Mouse (Mus musculus): ENCODE measurements around the gene Mctp1. TPM values are rescaled to one million over a fixed set of nuclear protein-coding genes. Genes with fewer than 3 reads are reported as not detected.
"Not testable (repeated sequence)": the region's sequence is repeated elsewhere in the genome, so short reads cannot be mapped to it uniquely, and the experiment has no call there.

Mctp1 gene
- total RNA-seq, 2 experiments from 2014 or later = 43.7 to 53.1 TPM

DNA sequence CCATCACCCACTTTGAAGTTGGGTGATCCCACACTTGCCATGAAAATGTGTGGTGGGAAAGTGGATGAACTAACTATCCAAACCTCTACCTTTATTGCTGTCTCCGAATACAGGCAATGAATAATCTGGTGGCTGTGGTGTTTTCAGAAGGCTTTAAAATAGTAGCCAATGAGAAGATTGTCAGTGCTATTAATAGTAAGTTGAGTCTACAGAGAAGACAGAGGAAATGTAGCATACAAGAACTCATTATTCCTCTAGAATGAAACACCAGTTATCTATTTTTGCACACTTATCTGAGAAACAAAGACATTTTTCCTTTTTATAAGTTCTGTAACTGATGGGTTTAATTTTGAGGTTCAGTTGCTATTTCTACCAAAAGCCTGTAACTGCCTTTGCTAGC, 63.2 kb downstream of the Mctp1 start:
- intact Hi-C loops (cut with DNase I) = no loop called here
- DNase-seq (ENCODE audit: low spot score in 2 of 2) = no peak

DNA sequence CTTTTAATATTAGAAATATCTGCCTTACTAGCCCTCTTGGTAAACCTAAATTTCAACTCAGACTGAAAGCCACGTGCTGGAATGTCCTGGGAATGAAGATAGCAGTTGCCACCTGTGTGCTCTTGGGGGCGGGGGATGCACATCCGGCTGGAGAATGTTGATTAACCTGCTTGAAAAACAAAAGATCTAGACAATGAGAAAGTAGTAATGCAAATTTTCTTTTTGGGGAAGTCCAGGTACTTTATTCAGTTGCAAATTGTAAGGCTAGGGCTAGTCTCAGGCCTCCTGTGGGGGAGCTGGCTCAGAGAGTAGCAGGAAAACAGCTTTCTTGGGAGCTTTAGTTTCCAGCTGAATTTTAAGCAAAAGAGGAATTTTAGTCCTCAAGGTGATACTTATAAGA, 67.2 kb downstream of the Mctp1 start:
- intact Hi-C loops (cut with DNase I); DNase-seq (ENCODE audit: low spot score in 2 of 2): not testable (repeated sequence)

DNA sequence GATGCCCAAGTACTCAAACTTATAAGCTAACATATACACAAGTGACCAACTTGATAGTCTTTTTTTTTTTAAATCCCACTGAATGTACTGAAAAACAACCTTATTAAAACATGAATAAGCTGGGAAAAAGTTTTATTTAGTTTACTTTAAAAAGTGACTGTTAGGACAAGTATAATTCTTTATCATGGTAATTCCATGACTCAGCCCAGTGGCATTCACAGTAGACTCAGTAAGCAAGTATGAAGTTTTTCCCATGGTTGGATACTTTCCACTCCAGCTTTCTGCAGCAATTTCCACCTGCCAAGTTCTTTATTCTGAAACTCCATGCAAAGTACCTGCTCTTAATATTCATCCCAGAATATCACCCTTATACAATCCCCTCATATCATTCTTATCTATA, 97.3 kb downstream of the Mctp1 start:
- no peak for DNase-seq (ENCODE audit: low spot score in 2 of 2)
- intact Hi-C loops (cut with DNase I) = no loop called here

DNA sequence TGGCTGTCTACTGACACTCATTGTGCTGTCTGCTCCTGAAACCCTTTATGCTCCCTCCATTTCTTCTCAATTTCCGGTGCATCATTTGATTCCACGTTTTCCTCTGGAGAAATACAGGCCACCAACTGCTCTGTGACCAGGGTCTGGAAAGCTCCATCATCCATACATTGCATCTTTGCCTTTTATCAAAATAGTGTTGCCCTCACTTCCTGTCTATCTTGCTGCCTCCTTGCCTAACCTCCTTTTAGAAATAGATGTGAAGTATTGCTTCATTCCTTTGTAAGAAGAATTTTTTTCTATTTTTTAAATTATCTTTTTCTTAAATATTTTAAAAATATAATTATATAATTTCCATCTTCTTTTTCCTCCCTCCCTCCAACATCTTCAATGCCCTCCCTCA, 98.7 kb downstream of the Mctp1 start:
- no peak for DNase-seq (ENCODE audit: low spot score in 2 of 2)
- intact Hi-C loops (cut with DNase I) = no loop called here

DNA sequence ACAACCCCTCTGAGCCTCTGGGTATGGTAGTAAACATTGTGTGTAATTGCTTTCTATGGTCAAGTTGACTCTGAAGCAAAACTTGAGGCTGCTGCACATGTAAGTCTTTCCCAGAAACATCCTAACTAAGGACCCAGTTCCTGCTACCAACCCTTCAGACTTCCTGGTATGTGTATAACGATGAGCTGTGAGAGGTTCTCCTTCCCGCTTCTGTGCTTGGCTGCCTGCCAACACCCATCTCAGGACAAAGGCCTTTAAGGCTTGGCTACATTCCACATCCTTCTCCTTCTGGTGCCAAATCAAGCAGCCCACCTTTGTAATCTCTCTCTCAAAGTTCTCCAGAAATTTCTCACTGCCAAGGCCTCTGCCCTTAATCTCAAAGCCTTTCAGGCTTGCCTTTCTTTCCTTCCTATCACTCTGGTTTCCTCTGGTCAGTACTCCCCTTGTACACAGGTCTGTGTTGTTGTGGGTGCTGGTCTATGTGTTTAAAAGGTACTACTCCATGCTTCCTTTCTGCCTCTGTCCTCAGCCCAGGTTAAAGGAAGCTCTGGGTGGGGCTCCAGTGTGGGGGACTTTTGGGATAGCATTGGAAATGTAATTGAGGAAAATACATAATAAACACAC, 99.9 kb downstream of the Mctp1 start:
- intact Hi-C loops (cut with DNase I) = no loop called here
- DNase-seq (ENCODE audit: low spot score in 2 of 2) = no peak

DNA sequence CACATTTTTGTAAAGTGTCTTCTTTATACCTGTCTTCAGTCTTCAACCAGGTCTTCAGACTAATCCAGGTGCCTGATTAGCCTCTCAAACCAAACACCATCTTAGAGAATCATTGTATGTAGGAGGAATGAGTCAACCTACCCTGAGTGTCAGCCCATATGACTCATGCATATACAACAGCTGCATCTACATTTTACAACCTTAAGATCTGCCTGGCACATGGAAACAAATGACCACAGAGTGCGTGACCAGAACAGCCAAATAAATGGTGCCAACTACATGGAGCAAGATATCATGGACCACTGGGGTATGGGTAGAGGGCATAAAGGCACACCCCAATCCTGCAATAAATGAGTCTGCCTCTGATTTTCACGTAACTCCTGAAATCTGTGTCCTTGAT, 131.6 kb downstream of the Mctp1 start:
- no peak for DNase-seq (ENCODE audit: low spot score in 2 of 2)
- intact Hi-C loops (cut with DNase I) = no loop called here

DNA sequence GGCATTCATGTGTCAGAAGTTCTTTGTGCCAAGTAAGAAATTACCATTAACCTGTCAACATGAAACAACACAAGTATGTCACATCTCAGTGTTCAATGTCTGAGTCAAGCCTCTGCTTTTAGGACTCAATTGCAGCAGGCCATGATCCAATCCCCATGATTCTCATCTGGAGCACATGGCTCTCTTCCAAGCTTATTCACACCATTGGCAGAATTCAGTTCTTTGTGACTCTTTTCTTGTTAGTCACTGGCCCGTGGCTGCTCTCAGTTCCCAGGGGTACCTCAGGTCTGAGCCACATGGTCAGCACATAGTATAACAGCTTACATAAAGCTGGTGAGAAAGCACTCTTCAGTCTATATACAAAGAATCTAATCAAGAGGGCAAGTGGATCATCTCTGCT, 138.8 kb downstream of the Mctp1 start:
- intact Hi-C loops (cut with DNase I) = no loop called here
- no peak for DNase-seq (ENCODE audit: low spot score in 2 of 2)

DNA sequence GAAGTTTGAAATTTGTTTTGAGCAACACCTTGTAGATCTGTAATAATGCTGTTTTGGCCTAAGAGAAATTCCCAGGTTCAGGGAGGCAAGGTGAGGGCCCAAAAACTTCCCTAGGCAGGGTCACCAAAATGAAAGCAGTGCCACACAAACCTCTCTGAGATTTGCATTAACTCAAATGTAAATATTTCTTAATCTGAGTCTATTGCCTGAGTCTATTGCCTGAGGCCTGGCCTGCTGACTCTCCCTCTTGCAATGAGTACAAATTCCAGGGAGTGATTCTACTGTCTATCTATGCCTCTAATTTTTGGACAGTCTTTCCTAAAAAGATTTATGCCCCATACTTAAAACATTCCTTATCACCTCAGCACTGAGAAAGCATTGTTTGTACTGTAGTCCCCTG, 143.0 kb downstream of the Mctp1 start:
- no peak for DNase-seq (ENCODE audit: low spot score in 2 of 2)
- intact Hi-C loops (cut with DNase I) = no loop called here

DNA sequence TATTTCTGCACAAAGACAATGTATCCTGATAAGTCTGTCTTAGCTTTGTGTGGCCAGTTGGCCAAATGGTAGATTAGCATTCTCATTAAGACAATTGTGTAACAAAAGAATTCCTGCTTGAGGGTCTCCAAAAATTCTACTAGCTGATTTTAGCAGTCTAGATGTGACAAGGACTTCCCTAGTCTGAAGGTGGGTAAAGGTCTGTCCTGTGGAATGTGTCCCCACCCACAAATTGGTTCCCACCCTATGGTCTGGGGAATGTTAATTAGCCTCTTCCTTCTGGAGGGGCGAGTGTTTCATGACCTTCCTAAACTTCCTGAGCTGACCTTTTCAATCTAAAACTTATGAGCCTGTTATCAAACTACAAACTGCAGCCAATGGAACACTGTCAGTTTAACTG, 143.4 kb downstream of the Mctp1 start:
- intact Hi-C loops (cut with DNase I) = no loop called here
- no peak for DNase-seq (ENCODE audit: low spot score in 2 of 2)

DNA sequence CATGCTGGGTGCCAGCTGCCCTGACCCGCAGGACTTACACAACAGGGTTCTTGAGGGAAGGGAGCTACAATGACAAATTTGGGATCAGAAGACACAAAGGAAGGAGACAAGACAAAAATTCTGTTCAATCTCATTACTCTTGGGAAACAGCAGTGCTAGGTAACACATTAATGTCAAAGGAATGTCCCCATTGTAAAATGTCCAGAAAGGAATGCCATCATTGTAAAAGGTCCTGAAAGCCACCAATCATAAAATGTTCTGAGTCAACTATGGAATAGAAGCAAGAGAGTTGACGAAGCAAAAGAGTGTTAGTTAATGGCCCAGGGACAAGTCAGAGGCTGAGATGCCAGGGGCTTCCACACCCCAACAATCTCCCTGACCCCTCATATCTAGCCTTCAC, 145.6 kb downstream of the Mctp1 start:
- no peak for DNase-seq (ENCODE audit: low spot score in 2 of 2)
- intact Hi-C loops (cut with DNase I) = no loop called here

DNA sequence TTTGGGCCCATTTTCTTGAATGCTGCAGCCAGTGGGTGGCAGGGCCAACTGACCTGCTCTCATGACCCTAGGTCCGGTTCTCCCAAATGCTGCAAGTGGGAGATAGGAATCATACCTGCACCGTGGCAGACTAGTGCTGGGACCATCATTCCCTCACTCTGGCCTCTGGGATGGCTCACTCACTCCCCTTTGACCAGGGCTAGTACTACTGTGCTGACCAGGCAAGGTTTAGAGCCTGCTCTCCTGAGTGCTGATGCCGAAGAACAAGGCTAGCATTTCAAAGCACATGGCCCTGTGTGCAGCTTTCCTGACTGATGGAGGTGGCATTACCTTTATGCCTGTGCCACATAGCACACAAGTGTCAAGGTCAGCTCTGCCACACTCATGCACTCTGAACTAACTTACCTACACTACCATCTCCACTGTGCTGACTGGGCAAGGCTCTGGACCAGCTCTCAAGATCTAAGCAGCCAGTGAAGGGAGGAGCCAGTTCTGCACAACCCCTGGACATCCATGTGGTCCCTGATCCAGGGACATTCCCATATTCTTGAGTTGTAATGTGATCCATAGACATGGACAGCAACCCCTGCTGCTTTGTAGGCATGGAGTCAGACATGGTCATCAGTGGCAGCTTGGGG, 146.7 kb downstream of the Mctp1 start:
- intact Hi-C loops (cut with DNase I) = no loop called here
- no peak for DNase-seq (ENCODE audit: low spot score in 2 of 2)

DNA sequence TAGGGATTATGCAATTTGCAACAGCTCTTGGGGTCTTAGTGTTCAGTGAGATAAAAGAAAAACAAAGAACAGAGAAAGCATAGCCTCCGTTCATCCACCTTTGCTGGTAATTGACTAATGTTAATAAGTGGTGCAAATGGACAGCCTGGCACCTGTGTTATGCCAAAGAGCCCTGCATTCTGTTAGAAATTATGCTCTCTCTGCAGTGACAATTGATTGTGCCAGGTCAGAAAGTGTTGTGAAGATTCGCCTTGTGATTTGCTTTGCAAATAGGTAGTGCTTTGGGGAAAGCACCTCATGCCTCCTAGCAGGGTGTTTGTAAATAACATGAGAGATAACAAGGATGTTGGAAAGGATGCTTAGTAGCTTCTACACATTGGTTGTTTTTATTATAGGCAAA, 163.5 kb downstream of the Mctp1 start:
- DNase-seq (ENCODE audit: low spot score in 2 of 2) = no peak
- intact Hi-C loops (cut with DNase I) = no loop called here

DNA sequence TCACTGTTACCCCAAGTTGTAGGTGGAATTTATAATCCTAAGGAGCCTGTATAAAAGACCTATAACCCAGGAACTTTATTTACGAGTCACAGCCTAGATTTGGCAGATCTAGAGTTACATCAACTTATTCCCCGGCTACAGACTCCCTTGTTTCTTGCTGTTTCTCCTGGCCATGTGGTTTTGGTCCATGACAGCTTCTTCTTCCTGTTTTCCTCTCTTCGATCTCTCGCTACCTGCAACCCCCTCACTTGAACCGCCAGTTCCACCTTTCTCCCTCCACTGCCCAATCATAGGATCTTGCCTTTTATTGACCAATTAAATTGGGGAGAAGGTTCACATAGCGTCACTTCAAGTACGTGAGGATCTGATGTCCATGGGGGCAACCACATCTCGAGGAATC, 176.6 kb downstream of the Mctp1 start:
- DNase-seq (ENCODE audit: low spot score in 2 of 2) = no peak
- intact Hi-C loops (cut with DNase I) = no loop called here

DNA sequence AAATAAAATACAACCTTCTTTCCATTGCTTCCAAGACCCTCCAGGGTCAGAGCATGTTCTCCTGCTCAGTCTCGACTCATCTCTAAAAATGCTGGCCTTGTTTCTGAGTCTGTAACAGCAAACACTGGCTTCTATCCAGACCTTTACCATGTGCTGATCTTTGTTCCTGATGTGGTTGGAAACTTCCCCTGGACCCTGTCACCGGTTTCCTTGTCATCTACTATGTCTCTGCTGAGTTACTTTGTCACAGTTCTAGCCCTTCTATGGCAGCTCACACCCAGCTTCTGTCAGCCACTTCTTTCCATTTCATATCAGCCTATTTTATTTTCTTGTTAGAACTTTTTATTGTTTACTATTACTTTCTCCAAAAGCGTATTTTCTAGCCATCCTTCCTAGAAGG, 177.3 kb downstream of the Mctp1 start:
- intact Hi-C loops (cut with DNase I) = no loop called here
- no peak for DNase-seq (ENCODE audit: low spot score in 2 of 2)

DNA sequence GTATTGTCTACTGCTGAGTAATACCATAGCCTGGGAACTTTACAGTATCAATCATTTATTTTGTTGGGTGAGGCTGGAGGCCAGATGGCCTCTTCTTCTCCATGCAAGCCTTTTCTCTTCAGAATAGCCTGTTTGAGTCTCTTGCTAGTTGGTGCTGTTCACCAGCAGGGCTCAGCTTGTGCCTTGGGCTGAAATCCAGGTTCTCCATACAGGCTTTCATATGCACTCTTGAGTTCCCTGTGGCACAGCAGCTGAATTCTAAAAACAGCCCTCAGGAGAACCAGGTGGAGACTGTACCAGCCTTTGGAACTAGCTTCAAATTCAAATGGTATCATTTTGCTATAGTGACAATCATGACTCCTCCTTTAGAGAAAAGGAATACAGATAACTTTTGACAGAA, 179.7 kb downstream of the Mctp1 start:
- no peak for DNase-seq (ENCODE audit: low spot score in 2 of 2)
- intact Hi-C loops (cut with DNase I) = no loop called here

DNA sequence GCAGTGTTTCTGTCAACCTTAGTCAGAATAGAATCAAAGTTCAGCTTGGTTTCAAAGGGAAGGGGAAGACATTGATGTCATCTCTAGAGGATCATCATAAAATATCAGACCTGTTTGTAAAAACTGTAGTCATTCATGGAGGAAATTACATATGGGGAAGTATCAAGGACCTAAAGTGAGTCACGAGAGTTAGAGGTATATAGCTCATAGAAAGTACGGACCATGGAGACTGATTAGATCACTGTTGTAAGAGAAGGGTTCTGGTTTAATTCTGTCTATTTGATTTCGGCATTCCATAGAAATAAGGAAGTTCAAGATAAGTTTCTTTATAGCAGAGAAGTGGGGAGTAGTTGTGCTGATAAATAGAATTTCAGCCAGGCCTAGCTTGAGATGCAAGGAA, 181.7 kb downstream of the Mctp1 start:
- no peak for DNase-seq (ENCODE audit: low spot score in 2 of 2)

DNA sequence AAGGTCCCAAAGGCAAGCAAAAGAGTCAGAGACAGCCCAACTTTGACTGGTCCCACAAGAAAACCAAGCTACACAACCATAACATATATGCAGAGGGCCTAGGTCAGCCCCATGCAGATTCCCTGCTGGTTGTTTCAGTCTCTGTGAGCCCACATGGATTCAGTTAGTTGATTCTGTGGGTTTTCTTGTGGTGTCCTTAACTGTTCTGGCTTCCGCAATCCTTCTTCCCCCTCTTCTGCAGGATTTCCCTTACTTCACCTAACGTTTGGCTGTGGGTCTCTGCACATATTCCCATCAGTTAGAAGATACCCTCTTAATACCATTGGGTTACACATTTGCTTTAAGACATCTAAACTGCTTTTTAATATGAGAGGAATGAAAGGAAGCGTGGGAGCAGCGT, 183.1 kb downstream of the Mctp1 start:
- DNase-seq (ENCODE audit: low spot score in 2 of 2) = no peak
- intact Hi-C loops (cut with DNase I) = no loop called here

More for the DNA sequence above, 181.7 kb downstream of the Mctp1 start:
- intact Hi-C loops (cut with DNase I) = no loop called here

DNA sequence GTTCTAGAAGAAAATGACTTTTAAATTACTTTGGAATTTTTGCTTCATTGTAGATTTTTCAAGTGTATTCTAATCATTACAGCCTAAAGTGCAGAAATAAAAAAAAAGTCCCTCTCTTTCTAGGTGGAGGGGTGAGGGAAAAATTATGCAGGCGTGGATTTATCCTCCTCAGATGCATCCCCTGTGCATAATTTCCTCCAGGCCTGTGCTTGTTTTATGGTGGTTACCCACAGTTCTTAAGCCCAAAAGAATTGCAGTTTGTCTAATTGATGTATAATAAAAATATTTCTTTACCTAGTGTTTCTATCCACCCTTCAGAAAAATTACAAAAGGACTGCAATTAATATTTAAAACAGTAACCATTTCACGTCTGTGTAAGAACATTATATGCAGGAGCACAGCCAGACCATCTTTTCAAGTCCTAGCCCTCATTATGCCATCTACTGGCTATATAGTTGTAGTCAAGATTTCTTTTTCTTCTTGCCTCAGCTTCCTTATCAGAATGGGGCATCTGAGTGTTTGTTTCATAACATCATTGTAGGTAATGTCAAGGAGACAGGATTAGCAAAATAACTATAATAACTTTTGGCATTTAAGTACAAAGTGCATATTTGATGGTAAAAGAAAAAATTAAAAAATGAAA, 184.4 kb downstream of the Mctp1 start:
- intact Hi-C loops (cut with DNase I) = no loop called here

DNA sequence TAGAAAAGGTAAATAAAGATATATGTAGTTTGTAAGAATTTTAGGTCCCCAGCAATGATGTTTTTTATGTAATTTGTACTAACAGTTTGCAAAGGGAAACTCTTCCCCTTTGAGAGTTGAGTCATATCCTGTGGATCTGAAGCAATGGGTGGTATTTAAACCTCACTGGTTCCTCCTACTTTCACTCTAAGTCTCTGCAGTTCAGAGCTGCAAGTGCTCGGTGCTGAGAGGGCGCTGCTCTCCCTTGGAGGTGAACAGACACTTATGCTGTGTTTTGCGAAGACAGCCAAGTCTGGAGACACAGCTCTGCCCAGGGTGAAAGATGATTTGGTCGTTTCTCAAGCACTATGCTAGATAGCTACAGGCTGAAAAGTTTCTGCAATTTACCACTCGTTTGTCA, 195.1 kb downstream of the Mctp1 start:
- DNase-seq (ENCODE audit: low spot score in 2 of 2) = peak in 1 of 2 experiments; percentile 12
- intact Hi-C loops (cut with DNase I) = no loop called here

More for the DNA sequence above, 184.4 kb downstream of the Mctp1 start:
- DNase-seq (ENCODE audit: low spot score in 2 of 2) = no peak

DNA sequence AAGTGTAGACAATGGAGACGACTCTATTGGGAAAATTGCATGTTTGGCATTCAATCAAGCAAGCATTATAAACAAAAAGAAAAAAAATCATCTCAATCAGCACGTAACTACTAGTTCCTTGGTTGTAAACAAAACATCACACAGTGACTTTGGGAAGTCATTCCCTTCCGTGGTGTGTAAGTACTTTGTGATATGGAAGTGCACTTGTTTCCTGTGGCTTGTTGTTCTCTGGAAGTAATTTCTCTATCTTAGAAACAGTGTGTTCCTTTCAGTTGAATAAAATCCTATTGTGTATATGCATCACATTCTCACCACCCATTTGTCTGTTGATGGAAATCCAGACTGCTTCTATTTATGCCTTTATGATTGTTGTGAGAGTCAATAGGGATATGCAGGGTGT, 201.1 kb downstream of the Mctp1 start:
- intact Hi-C loops (cut with DNase I) = no loop called here
- DNase-seq (ENCODE audit: low spot score in 2 of 2) = no peak

DNA sequence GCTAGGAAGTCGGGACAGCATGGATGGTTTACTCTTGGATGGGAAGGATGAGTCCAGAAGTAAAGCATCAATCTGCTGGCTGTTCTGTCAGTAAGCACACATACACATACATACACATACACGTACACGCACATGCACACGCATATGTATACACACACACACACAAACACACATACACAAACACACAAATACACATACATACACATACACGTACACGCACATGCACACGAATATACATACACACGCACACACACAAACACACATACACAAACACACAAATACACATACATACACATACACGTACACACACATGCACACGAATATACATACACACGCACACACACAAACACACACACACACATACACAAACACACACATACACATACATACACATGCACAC, 206.4 kb downstream of the Mctp1 start:
- intact Hi-C loops (cut with DNase I); DNase-seq (ENCODE audit: low spot score in 2 of 2): not testable (repeated sequence)

Data from left cerebral cortex, postnatal 36 days (tissue).